In the genomic region with DNA sequence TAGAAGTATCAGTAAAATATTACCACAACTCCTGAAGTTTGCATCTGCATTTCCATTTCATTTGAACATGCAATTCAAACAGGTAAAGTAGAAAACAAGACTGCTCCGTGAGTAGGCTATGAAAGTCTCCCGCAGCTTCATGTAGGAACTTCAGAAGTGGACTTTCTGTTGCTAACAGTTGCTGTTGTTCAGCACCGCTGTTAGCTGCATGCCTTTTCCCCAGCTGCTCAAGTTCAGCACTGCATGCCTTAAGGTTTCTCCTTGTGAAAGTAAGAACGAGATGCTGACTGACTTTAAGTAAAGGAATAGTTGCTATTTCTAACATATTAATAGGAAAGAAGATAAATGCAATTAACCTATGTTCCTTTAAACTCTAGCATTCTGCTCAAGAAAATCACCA, we compare ENCODE assay signal across 1 mouse cellular context.
TF ChIP-seq lines count a peak whose summit lies in the region.

No protein-coding gene starts in this region.

TF ChIP-seq in CH12.LX, 34 proteins besides CTCF, POLR2A, EP300 and RAD21 (continued from another document):
- TF ChIP-seq RCOR1 (conservative IDR thresholded peaks at IDR 0.05; ENCODE audit: low read depth, low read length) (no peak), ZNF384 (IDR thresholded peaks at IDR 0.05; ENCODE audit: low read depth, low read length) (no peak), SMC3 (IDR thresholded peaks at IDR 0.05; ENCODE audit: low read depth, low read length) (no peak), NELFE (IDR thresholded peaks at IDR 0.05; ENCODE audit: low read depth, low read length) (no peak), ELF1 (IDR thresholded peaks at IDR 0.05; ENCODE audit: low read depth, low read length) (no peak)
